Mouse (Mus musculus): Measurements from ENCODE around the gene Ndufa12. TPM values are rescaled to one million over a fixed set of nuclear protein-coding genes. Genes with fewer than 3 reads are reported as not detected.

Gene Ndufa12
- polyA plus RNA-seq, 1 experiment from 2014 or later: 388 TPM

Other genes starting within 250 kb of the Ndufa12 start
- gene Vezt, start 162.9 kb upstream of the Ndufa12 start, polyA plus RNA-seq (2015; fragmentation: Nextera tagmentation; extraction: Ambion mirVana): 49.9 and 61.0 TPM in 2 replicates
- gene Fgd6, start 162.7 kb upstream of the Ndufa12 start, polyA plus RNA-seq (2015; fragmentation: Nextera tagmentation; extraction: Ambion mirVana): 2.7 and 3.2 TPM in 2 replicates
- 8.3 and 9.7 TPM in 2 replicates for gene Nr2c1, start 50.7 kb upstream of the Ndufa12 start, polyA plus RNA-seq (2015; fragmentation: Nextera tagmentation; extraction: Ambion mirVana)
- not detected in 2 replicates for gene Gm4792, start 100.0 kb downstream of the Ndufa12 start, polyA plus RNA-seq (2015; fragmentation: Nextera tagmentation; extraction: Ambion mirVana)
- gene Tmcc3, start 113.2 kb downstream of the Ndufa12 start, polyA plus RNA-seq (2015; fragmentation: Nextera tagmentation; extraction: Ambion mirVana): 12.0 and 12.9 TPM in 2 replicates